Mouse (Mus musculus) bone marrow, adult 2 months (tissue): ENCODE results near the gene Plcb1. TPM values are rescaled to one million over a fixed set of nuclear protein-coding genes. Genes with fewer than 3 reads are reported as not detected.

Experiments
- H3K27ac ChIP-seq: fragments of 200-500 bp; 2 replicates; pipeline ENCODE4 v1.5.1; 2012; ENCODE audit warnings: low read depth, mild to moderate bottlenecking, control low read depth, inconsistent platforms, low read length; ENCODE audit not compliant: control insufficient read depth, poor library complexity, insufficient read depth
- H3K4me1 ChIP-seq: fragments of 200-500 bp; 2 replicates; pipeline ENCODE4 v1.6.1; 2011; ENCODE audit warnings: low read length; ENCODE audit not compliant: control insufficient read depth, insufficient read depth
- H3K4me3 ChIP-seq: fragments of 200-500 bp; replicated peaks from 2 replicates; pipeline ENCODE3; 2011; ENCODE audit warnings: mild to moderate bottlenecking, low read depth, low read length, control low read depth; ENCODE audit not compliant: control insufficient read depth
- CTCF ChIP-seq: fragments of 200-500 bp; IDR thresholded peaks from 2 replicates; pipeline ENCODE4 v1.5.1; 2011; ENCODE audit warnings: low read length, control low read depth; ENCODE audit not compliant: control insufficient read depth, insufficient read depth
- POLR2A ChIP-seq: fragments of 200-500 bp; IDR thresholded peaks from 2 replicates; pipeline ENCODE4 v1.6.1; 2011; ENCODE audit warnings: low read depth, mild to moderate bottlenecking, control low read depth, low read length, borderline replicate concordance; ENCODE audit not compliant: control insufficient read depth
- WGBS: fragments of 180-500 bp; shearing (Covaris S2); methylation state at CpG from one replicate; pipeline ENCODE4 v1.1.7; 2018; 5-methylcytosine and 5-hydroxymethylcytosine counted together
- polyA plus RNA-seq: library from polyadenylated mRNA; stranded (reverse); fragments of >200 nt; gene quantifications from 2 replicates; pipeline ENCODE4 v1.2.4, GENCODE M21; 2011; ENCODE audit warnings: low replicate concordance; ENCODE audit not compliant: missing spikeins, insufficient read depth, insufficient read length

The Plcb1 gene
- polyA plus RNA-seq, 1 experiment = 5.6 TPM

- no peaks in the 10 kb centered on the region for H3K4me1 ChIP-seq
- WGBS = 78% methylated on average over 7 of the region's 7 CpGs
- no peak overlapping the region for H3K27ac ChIP-seq
- TF ChIP-seq CTCF = no peak
- TF ChIP-seq POLR2A = no peak
- H3K4me3 ChIP-seq = no peak overlapping the region
Measured at GRCm38 (mm10) chr2:135152289-135152688, 366.4 kb downstream of the Plcb1 start.

GRCm38 (mm10) chr2:135153248-135153647, 367.4 kb downstream of the Plcb1 start:
- Histone ChIP-seq H3K4me3 (no peak overlapping the region), H3K4me1 (no peaks in the 10 kb centered on the region), H3K27ac (no peak overlapping the region)
- WGBS = 84% methylated on average over 4 of the region's 4 CpGs
- TF ChIP-seq POLR2A = no peak
- TF ChIP-seq CTCF = no peak

- WGBS = 75% methylated on average over 7 of the region's 7 CpGs
- no peaks in the 10 kb centered on the region for H3K4me1 ChIP-seq
- no peak overlapping the region for H3K4me3 ChIP-seq
- no peak overlapping the region for H3K27ac ChIP-seq
- TF ChIP-seq CTCF (no peak), POLR2A (no peak)
Measured at GRCm38 (mm10) chr2:135156055-135156454, 370.2 kb downstream of the Plcb1 start.

GRCm38 (mm10) chr2:135157961-135158360, 372.1 kb downstream of the Plcb1 start:
- H3K27ac ChIP-seq = no peak overlapping the region
- WGBS = 84% methylated on average over 2 of the region's 2 CpGs
- TF ChIP-seq CTCF (no peak), POLR2A (no peak)
- H3K4me1 ChIP-seq = no peaks in the 10 kb centered on the region
- H3K4me3 ChIP-seq = no peak overlapping the region

- H3K27ac ChIP-seq = no peak overlapping the region
- no peak for TF ChIP-seq CTCF
- no peak for TF ChIP-seq POLR2A
- 85% methylated on average over 4 of the region's 4 CpGs for WGBS
- no peak overlapping the region for H3K4me3 ChIP-seq
- no peaks in the 10 kb centered on the region for H3K4me1 ChIP-seq
Measured at GRCm38 (mm10) chr2:135161673-135162072, 375.8 kb downstream of the Plcb1 start.

- 65% methylated on average over 3 of the region's 3 CpGs for WGBS
- Histone ChIP-seq H3K27ac (no peak overlapping the region), H3K4me3 (no peak overlapping the region), H3K4me1 (no peaks in the 10 kb centered on the region)
- TF ChIP-seq CTCF = no peak
- no peak for TF ChIP-seq POLR2A
Measured at GRCm38 (mm10) chr2:135165512-135165911, 379.6 kb downstream of the Plcb1 start.

GRCm38 (mm10) chr2:135175544-135175943, 389.7 kb downstream of the Plcb1 start:
- 69% methylated on average over 4 of the region's 4 CpGs for WGBS
- TF ChIP-seq POLR2A (no peak), CTCF (no peak)
- Histone ChIP-seq H3K27ac (no peak overlapping the region), H3K4me1 (no peaks in the 10 kb centered on the region), H3K4me3 (no peak overlapping the region)

GRCm38 (mm10) chr2:135187659-135188058, 401.8 kb downstream of the Plcb1 start:
- WGBS = 81% methylated on average over 6 of the region's 6 CpGs
- no peak overlapping the region for H3K4me3 ChIP-seq

GRCm38 (mm10) chr2:135200830-135201229, 415.0 kb downstream of the Plcb1 start:
- WGBS = 72% methylated on average over 3 of the region's 3 CpGs
- no peak overlapping the region for H3K27ac ChIP-seq

More at GRCm38 (mm10) chr2:135187659-135188058, 401.8 kb downstream of the Plcb1 start:
- no peak for TF ChIP-seq CTCF
- TF ChIP-seq POLR2A = no peak
- Histone ChIP-seq H3K27ac (no peak overlapping the region), H3K4me1 (no peaks in the 10 kb centered on the region)

More at GRCm38 (mm10) chr2:135200830-135201229, 415.0 kb downstream of the Plcb1 start:
- H3K4me3 ChIP-seq = no peak overlapping the region
- no peak for TF ChIP-seq CTCF
- no peak for TF ChIP-seq POLR2A
- no peaks in the 10 kb centered on the region for H3K4me1 ChIP-seq
